Mouse (Mus musculus) thymus, postnatal 4 days (tissue): ENCODE measurements at regions not wholly inside any gene's neighbourhood (a gene's known extent, or its start where the extent isn't known, plus 50 kb on each side); places are given as distances from the start of the nearest gene placed in this dataset.

Experiments used
- DNase-seq: peaks from one replicate; pipeline ENCODE4 v3.0.0; 2021

GRCm38 (mm10) chrX:99339081-99339876 is 131.8 kb downstream of the Pja1 start:
- DNase-seq, result no peak

- DNase-seq, result no peak
Measured at GRCm38 (mm10) chrX:99336616-99337553, 134.2 kb downstream of the Pja1 start.

GRCm38 (mm10) chrX:99335886-99336589 is 135.0 kb downstream of the Pja1 start:
- no peak for DNase-seq

- DNase-seq, result no peak
Measured at GRCm38 (mm10) chrX:99332457-99332770, 138.7 kb downstream of the Pja1 start.

- DNase-seq, result no peak
Measured at GRCm38 (mm10) chrX:99331764-99332456, 139.2 kb downstream of the Pja1 start.

- DNase-seq, result no peak
Measured at GRCm38 (mm10) chrX:99330386-99330785, 140.7 kb downstream of the Pja1 start.

GRCm38 (mm10) chrX:99328576-99328975 is 142.5 kb downstream of the Pja1 start:
- no peak for DNase-seq

- DNase-seq, result no peak
Measured at GRCm38 (mm10) chrX:99326167-99326566, 144.9 kb downstream of the Pja1 start.

GRCm38 (mm10) chrX:99325460-99325859 is 145.6 kb downstream of the Pja1 start:
- no peak for DNase-seq

- DNase-seq, result no peak
Measured at GRCm38 (mm10) chrX:99324546-99325170, 146.4 kb downstream of the Pja1 start.

- DNase-seq, result no peak
Measured at GRCm38 (mm10) chrX:99319791-99320190, 151.3 kb downstream of the Pja1 start.

GRCm38 (mm10) chrX:99319163-99319562 is 151.9 kb downstream of the Pja1 start:
- DNase-seq, result no peak

- DNase-seq, result no peak
Measured at GRCm38 (mm10) chrX:99318141-99318540, 152.9 kb downstream of the Pja1 start.

- no peak for DNase-seq
Measured at GRCm38 (mm10) chrX:99317736-99318135, 153.3 kb downstream of the Pja1 start.

- DNase-seq, result no peak
Measured at GRCm38 (mm10) chrX:99316410-99317056, 154.5 kb downstream of the Pja1 start.

GRCm38 (mm10) chrX:99299110-99299509 is 163.2 kb downstream of the Efnb1 start:
- DNase-seq, result no peak

- DNase-seq, result no peak
Measured at GRCm38 (mm10) chrX:99294726-99295125, 158.8 kb downstream of the Efnb1 start.

GRCm38 (mm10) chrX:99293967-99294366 is 158.0 kb downstream of the Efnb1 start:
- no peak for DNase-seq

- DNase-seq, result no peak
Measured at GRCm38 (mm10) chrX:99292758-99293157, 156.8 kb downstream of the Efnb1 start.

GRCm38 (mm10) chrX:99291965-99292364 is 156.0 kb downstream of the Efnb1 start:
- no peak for DNase-seq

GRCm38 (mm10) chrX:99291423-99291963 is 155.6 kb downstream of the Efnb1 start:
- DNase-seq, result no peak
